Mouse (Mus musculus): Measurements from ENCODE around the gene Slc5a4b. TPM values are rescaled to one million over a fixed set of nuclear protein-coding genes. Genes with fewer than 3 reads are reported as not detected.

The Slc5a4b gene
- polyA plus RNA-seq (2015; fragmentation: Nextera tagmentation; extraction: Ambion mirVana): not detected in 2 replicates

- ATAC-seq: no peak
- 91% methylated on average over 4 of the region's 4 CpGs for WGBS
- H3K27ac ChIP-seq (ENCODE audit: low read length): no peak within 1 kb of the TSS
These were observed at the start of gene Slc5a4b for GRCm38 (mm10) chr10:76110861-76111260. TSS of gene Slc5a4b (minus strand) at chr10:76110961.

GRCm38 (mm10) chr10:76158009-76158408 lies 47.2 kb upstream of the Slc5a4b start:
- Histone ChIP-seq H3K4me2 (ENCODE audit: low read length) (no peak overlapping the region), H3K4me1 (ENCODE audit: control insufficient read depth, insufficient read depth, low read length) (no peaks in the 10 kb centered on the region), H3K9ac (ENCODE audit: low read depth, low read length) (no peak overlapping the region), H3K27me3 (ENCODE audit: control insufficient read depth, insufficient read depth, low read depth, low read length) (no peaks in the 10 kb centered on the region), H3K27ac (ENCODE audit: low read length) (no peak overlapping the region), H3K4me3 (ENCODE audit: low read depth, low read length) (no peak overlapping the region), H3K9me3 (replicated peaks; ENCODE audit: control insufficient read depth, low read length, poor library complexity, severe bottlenecking) (no peaks in the 10 kb centered on the region), H3K36me3 (ENCODE audit: control insufficient read depth, insufficient read depth, low read length) (no peaks in the 10 kb centered on the region)
- no peak for ATAC-seq
- WGBS: 81% methylated on average over 1 of the region's 1 CpGs

More at GRCm38 (mm10) chr10:76110861-76111260, at the start of gene Slc5a4b:
- H3K4me1 ChIP-seq (ENCODE audit: control insufficient read depth, insufficient read depth, low read length): no peaks in the 10 kb centered on the region
- no peak within 1 kb of the TSS for H3K4me2 ChIP-seq (ENCODE audit: low read length)
- H3K4me3 ChIP-seq (ENCODE audit: low read depth, low read length): no peak within 1 kb of the TSS
- no peak within 1 kb of the TSS for H3K9ac ChIP-seq (ENCODE audit: low read depth, low read length)
- no peaks in the 10 kb centered on the region for H3K36me3 ChIP-seq (ENCODE audit: control insufficient read depth, insufficient read depth, low read length)
- no peaks in the 10 kb centered on the region for H3K9me3 ChIP-seq (replicated peaks; ENCODE audit: control insufficient read depth, low read length, poor library complexity, severe bottlenecking)
- no peaks in the 10 kb centered on the region for H3K27me3 ChIP-seq (ENCODE audit: control insufficient read depth, insufficient read depth, low read depth, low read length)

DNA sequence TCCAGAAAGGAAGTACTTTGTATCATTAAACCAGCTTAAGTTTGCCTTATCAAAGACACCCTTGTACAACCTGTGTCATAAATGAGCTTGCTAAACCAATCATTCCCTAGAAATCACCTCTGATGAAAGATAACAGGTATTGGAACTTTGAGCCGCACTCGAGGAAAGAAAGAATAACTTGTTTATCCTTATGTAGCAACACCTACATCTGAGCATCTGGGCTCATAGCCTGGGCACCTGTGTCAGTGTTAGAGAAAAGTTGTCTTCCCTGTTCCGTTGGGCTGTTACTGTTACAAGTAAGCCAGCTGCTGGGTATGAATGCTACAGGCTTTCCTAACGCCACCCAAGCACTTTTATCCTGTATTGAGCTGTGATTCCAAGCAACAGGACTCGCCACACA lies 46.8 kb upstream of the Slc5a4b start:
- H3K27ac ChIP-seq (ENCODE audit: low read length): no peak overlapping the region

DNA sequence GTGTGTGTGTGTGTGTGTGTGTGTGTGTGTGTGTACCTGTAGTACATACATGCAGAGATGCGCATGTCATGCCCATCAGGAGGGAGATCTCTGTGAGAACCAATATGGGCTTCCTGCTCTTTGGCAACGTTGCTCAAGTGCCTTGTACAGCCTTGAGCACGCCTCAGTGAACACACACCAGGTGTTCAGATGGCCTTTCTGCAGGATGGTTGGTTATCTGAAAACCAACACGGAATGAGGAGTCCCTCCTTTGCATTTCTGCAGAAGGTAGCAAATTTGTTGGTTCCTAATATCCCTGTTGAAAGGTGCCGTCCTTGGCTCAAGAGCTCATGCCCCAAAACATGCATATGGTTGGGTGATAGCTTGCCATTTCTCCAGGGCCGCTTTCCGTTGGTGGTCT lies 45.1 kb upstream of the Slc5a4b start:
- Histone ChIP-seq H3K9ac (ENCODE audit: low read depth, low read length) (no peak overlapping the region), H3K4me1 (ENCODE audit: control insufficient read depth, insufficient read depth, low read length) (no peaks in the 10 kb centered on the region), H3K9me3 (replicated peaks; ENCODE audit: control insufficient read depth, low read length, poor library complexity, severe bottlenecking) (no peaks in the 10 kb centered on the region), H3K4me3 (ENCODE audit: low read depth, low read length) (no peak overlapping the region), H3K27ac (ENCODE audit: low read length) (no peak overlapping the region), H3K36me3 (ENCODE audit: control insufficient read depth, insufficient read depth, low read length) (no peaks in the 10 kb centered on the region), H3K27me3 (ENCODE audit: control insufficient read depth, insufficient read depth, low read depth, low read length) (no peaks in the 10 kb centered on the region), H3K4me2 (ENCODE audit: low read length) (no peak overlapping the region)
- 87% methylated on average over 7 of the region's 7 CpGs for WGBS
- ATAC-seq: no peak

More for the DNA sequence above, 46.8 kb upstream of the Slc5a4b start:
- ATAC-seq: no peak
- no peaks in the 10 kb centered on the region for H3K9me3 ChIP-seq (replicated peaks; ENCODE audit: control insufficient read depth, low read length, poor library complexity, severe bottlenecking)
- H3K27me3 ChIP-seq (ENCODE audit: control insufficient read depth, insufficient read depth, low read depth, low read length): no peaks in the 10 kb centered on the region
- no peak overlapping the region for H3K9ac ChIP-seq (ENCODE audit: low read depth, low read length)
- no peaks in the 10 kb centered on the region for H3K4me1 ChIP-seq (ENCODE audit: control insufficient read depth, insufficient read depth, low read length)
- 77% methylated on average over 5 of the region's 5 CpGs for WGBS
- no peaks in the 10 kb centered on the region for H3K36me3 ChIP-seq (ENCODE audit: control insufficient read depth, insufficient read depth, low read length)
- H3K4me3 ChIP-seq (ENCODE audit: low read depth, low read length): no peak overlapping the region
- no peak overlapping the region for H3K4me2 ChIP-seq (ENCODE audit: low read length)

- WGBS: 86% methylated on average over 5 of the region's 5 CpGs
- no peaks in the 10 kb centered on the region for H3K4me1 ChIP-seq (ENCODE audit: control insufficient read depth, insufficient read depth, low read length)
- no peak for ATAC-seq
- H3K9ac ChIP-seq (ENCODE audit: low read depth, low read length): no peak within 1 kb of the TSS
- H3K36me3 ChIP-seq (ENCODE audit: control insufficient read depth, insufficient read depth, low read length): no peaks in the 10 kb centered on the region
- no peaks in the 10 kb centered on the region for H3K9me3 ChIP-seq (replicated peaks; ENCODE audit: control insufficient read depth, low read length, poor library complexity, severe bottlenecking)
- no peaks in the 10 kb centered on the region for H3K27me3 ChIP-seq (ENCODE audit: control insufficient read depth, insufficient read depth, low read depth, low read length)
- no peak within 1 kb of the TSS for H3K4me3 ChIP-seq (ENCODE audit: low read depth, low read length)
- H3K27ac ChIP-seq (ENCODE audit: low read length): no peak within 1 kb of the TSS
- no peak within 1 kb of the TSS for H3K4me2 ChIP-seq (ENCODE audit: low read length)
These were observed 36.5 kb upstream of the Slc5a4b start, which contains the start of gene Slc5a4a for GRCm38 (mm10) chr10:76147278-76147677. TSS of gene Slc5a4a (plus strand) at chr10:76147451.

DNA sequence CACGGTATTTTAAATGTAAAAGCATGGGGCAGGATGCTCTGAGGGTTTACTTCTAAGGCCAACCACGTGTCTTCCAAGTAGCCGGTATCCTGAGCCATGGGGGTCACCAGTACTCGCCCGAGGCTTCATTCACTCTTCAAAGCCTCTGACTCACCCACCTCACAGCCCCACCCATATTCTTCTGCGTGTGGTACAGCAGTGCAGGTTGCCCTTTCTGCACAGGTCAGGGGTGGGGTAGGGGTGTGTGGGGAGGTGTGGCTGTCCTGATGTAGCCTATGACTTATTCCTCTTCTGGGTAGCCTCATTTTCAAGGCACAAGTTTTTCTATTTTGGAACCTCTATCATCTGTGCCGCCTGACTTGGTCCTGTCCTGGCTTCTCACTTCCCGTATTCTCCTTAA lies 36.1 kb upstream of the Slc5a4b start:
- H3K9me3 ChIP-seq (replicated peaks; ENCODE audit: control insufficient read depth, low read length, poor library complexity, severe bottlenecking): no peaks in the 10 kb centered on the region
- no peaks in the 10 kb centered on the region for H3K4me1 ChIP-seq (ENCODE audit: control insufficient read depth, insufficient read depth, low read length)
- no peak for ATAC-seq
- no peaks in the 10 kb centered on the region for H3K27me3 ChIP-seq (ENCODE audit: control insufficient read depth, insufficient read depth, low read depth, low read length)
- no peaks in the 10 kb centered on the region for H3K36me3 ChIP-seq (ENCODE audit: control insufficient read depth, insufficient read depth, low read length)
- no peak overlapping the region for H3K9ac ChIP-seq (ENCODE audit: low read depth, low read length)
- no peak overlapping the region for H3K4me3 ChIP-seq (ENCODE audit: low read depth, low read length)
- no peak overlapping the region for H3K27ac ChIP-seq (ENCODE audit: low read length)
- 73% methylated on average over 8 of the region's 8 CpGs for WGBS
- H3K4me2 ChIP-seq (ENCODE audit: low read length): no peak overlapping the region

GRCm38 (mm10) chr10:76136318-76136717 lies 25.6 kb upstream of the Slc5a4b start:
- Histone ChIP-seq H3K27me3 (ENCODE audit: control insufficient read depth, insufficient read depth, low read depth, low read length) (no peaks in the 10 kb centered on the region), H3K4me2 (ENCODE audit: low read length) (no peak overlapping the region), H3K4me3 (ENCODE audit: low read depth, low read length) (no peak overlapping the region), H3K27ac (ENCODE audit: low read length) (no peak overlapping the region), H3K36me3 (ENCODE audit: control insufficient read depth, insufficient read depth, low read length) (no peaks in the 10 kb centered on the region), H3K4me1 (ENCODE audit: control insufficient read depth, insufficient read depth, low read length) (no peaks in the 10 kb centered on the region), H3K9me3 (replicated peaks; ENCODE audit: control insufficient read depth, low read length, poor library complexity, severe bottlenecking) (no peaks in the 10 kb centered on the region), H3K9ac (ENCODE audit: low read depth, low read length) (no peak overlapping the region)
- WGBS: 75% methylated on average over 2 of the region's 2 CpGs
- no peak for ATAC-seq

DNA sequence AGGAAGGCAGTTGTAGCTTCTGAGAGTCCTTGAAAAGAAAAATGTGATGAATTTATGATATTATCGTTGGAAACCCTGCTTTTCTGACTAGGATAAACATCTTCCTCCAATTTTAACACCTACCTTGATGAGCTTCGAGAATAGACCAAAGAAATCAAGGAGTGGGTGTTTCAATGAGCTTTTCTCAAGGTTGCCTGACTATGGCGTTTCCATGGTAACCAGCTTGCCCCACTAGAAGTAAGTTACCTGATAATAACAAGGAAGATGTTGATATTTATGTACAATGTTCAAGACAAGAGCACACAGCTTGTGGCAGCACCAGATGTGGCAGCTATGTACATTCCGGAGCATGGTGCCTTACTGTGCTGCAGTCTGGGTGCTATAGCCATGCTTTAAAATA lies 21.7 kb upstream of the Slc5a4b start:
- Histone ChIP-seq H3K27ac (ENCODE audit: low read length) (0 out of 2 replicates have a peak overlapping the region, but pooled peaks have one; percentile 28), H3K9me3 (replicated peaks; ENCODE audit: control insufficient read depth, low read length, poor library complexity, severe bottlenecking) (no peaks in the 10 kb centered on the region), H3K4me1 (ENCODE audit: control insufficient read depth, insufficient read depth, low read length) (no peaks in the 10 kb centered on the region), H3K4me3 (ENCODE audit: low read depth, low read length) (no peak overlapping the region), H3K27me3 (ENCODE audit: control insufficient read depth, insufficient read depth, low read depth, low read length) (no peaks in the 10 kb centered on the region), H3K36me3 (ENCODE audit: control insufficient read depth, insufficient read depth, low read length) (no peaks in the 10 kb centered on the region), H3K9ac (ENCODE audit: low read depth, low read length) (no peak overlapping the region), H3K4me2 (ENCODE audit: low read length) (no peak overlapping the region)
- no peak for ATAC-seq
- 61% methylated on average over 4 of the region's 4 CpGs for WGBS

DNA sequence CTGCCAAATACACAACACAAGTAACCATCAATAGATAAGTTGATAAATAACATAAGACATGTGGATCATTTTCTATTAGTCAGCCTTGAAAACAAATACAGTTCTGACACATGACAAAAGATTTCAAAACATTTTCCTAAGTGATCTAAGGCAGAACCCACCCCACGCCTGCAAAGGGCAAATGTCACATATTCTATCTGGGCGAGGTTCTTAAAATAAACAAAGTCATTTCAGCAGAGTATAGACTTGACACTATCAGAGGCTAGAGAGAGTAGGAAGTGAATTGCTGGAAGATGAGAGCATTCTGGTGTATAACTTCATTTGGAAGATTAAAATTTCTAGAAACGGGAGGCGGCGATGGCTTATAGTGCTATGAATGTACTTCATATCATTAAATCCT lies 10.7 kb upstream of the Slc5a4b start:
- Histone ChIP-seq H3K27me3 (ENCODE audit: control insufficient read depth, insufficient read depth, low read depth, low read length) (no peaks in the 10 kb centered on the region), H3K36me3 (ENCODE audit: control insufficient read depth, insufficient read depth, low read length) (no peaks in the 10 kb centered on the region), H3K9ac (ENCODE audit: low read depth, low read length) (no peak overlapping the region), H3K4me3 (ENCODE audit: low read depth, low read length) (no peak overlapping the region), H3K27ac (ENCODE audit: low read length) (no peak overlapping the region), H3K9me3 (replicated peaks; ENCODE audit: control insufficient read depth, low read length, poor library complexity, severe bottlenecking) (no peaks in the 10 kb centered on the region), H3K4me1 (ENCODE audit: control insufficient read depth, insufficient read depth, low read length) (no peaks in the 10 kb centered on the region), H3K4me2 (ENCODE audit: low read length) (no peak overlapping the region)
- ATAC-seq: no peak
- WGBS: 84% methylated on average over 5 of the region's 5 CpGs
